Mouse (Mus musculus): ENCODE measurements around the gene Slc27a1.

Slc27a1 gene

DNA sequence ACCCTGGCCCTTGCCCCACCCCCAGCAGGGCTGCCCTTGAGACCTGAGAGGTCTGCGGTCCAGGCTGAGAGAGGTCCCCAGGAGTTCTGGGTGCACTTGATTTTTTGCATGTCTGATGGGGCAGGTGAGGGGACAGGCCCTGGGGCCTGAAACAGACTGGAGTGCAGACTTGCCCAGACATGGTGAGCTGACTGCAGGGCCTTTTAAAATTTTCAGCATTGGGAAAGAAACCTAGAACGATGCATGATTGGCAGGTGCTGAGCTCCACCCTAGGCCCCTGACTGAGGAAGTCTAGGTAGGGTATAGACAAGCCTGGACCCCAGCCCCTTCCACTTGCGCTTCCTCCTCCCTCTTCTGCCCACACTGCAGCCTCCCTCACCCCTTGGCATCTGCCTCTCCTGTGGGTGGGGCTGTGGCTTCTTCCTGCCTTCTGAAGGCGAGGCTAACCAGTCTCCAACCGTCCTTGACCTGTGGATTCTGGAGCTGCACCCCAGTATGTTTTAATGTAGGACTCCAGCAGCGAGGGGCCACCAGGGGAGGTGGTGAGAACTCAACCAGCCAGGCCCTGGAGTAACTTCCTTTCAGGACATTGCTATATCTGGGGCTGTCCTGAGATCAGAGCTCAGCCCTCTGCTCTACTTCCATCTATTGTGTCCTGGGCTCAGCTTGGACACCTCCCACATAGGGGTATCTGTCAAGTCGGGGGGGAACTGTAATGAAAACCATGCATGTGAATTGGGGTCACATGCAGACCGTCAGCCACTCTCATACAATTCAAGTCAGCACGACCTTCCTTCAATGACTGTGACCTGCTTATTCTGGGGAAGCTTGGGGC is 58.8 kb downstream of the Slc27a1 start:
- no peak for DNase-seq

DNA sequence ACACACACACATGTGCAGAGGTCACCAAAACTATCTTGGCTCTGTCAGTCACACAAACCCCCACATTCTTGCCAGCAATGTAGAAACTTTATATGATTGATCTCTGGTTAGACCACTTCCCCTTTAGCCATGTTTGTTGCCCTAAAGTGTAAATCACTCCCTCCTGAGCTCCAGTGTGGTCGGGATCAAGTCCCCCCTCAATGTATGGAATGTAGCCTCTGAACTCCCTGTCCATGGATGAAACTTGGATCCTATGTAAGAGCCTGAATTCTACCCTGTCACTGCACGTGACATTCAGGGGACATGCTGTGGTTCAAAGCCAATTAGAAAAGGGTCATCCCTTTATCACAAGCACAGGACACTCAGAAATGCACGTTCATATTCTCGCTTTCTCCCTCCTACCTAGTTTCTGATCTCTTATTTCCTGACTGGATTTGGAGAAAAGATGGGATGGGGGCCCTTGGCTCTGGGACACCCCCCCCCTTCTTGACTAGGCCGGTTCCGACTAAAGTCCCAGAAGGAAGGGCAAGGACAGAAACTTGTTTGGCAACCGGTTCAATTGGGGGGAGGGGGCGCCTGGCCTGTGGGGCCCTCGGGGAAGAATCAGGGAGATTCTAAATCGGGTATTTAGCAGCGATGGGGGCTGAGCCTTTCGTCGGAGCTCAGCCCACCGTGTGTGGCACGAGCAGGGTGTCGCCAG is 59.9 kb downstream of the Slc27a1 start:
- DNase-seq, result no peak

DNA sequence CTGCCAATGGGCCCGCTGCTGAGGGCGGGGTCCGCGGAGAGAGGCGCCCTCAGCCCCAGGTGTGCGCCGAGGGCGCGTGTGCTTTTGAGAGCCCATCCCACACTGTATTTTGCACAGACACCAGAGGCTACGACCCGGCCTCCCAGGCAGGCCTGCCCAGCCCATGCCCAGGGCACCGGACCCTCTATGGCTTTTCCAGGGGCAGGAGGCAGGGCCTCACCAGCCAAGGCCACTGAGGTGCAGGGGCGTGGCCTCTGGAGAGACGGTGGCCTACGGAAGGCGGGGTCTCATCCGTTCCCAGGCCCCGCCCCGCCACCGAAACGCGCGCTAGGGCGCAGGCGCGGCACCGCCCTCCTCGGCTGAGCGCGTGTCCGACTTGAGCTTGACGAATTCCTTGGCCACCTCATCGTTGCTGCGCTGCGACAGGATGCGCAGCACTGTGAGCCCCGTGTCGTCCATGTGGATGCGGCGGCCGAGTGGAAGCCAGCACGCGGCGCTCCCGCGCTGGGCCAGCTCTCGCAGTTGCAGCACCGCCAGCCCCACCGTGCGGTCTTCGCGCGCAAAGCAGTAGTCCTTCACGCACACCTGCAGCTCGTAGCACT is 60.5 kb downstream of the Slc27a1 start:
- DNase-seq, result peak; percentile 96

DNA sequence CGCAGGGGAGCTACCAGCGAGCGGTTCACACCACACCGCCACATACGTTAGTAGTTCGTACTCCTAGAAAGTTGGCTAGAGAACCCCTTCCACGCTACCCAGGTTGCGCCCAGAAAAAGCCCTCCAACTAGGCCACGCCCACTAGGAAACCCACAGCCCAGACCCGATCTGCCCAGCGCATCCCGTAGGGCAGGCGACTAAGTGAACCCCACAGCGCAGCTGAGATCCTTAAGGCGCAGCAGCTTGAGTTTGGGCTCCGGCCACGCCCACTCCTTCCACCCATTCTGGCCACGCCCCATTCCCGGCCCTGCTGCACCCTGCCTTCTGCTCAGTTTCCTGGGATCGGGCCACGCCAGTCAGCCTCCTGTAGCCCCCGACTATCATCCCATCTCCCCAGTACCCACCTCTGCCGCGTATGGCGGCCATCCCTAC is 61.1 kb downstream of the Slc27a1 start:
- DNase-seq, result peak; percentile 54

DNA sequence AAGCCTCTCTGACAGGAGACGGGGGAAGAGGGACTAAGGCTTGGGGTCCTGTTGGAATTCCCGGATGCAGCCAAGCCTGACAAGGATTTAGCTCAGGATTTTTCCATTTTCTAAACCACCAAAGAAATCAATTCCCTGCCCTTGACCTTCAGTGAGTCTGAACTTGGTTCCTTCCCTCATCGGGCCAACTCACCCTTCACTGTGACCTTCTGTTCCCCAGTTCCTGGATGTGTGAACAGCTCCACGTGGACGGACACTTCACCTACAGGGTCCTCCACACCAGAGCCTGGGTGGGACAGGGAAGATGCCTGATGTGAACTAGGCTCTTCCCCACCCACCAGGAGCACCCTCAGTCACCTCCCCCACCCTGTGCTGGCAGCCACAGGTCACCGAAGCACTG is 62.1 kb downstream of the Slc27a1 start:
- no peak for DNase-seq

DNA sequence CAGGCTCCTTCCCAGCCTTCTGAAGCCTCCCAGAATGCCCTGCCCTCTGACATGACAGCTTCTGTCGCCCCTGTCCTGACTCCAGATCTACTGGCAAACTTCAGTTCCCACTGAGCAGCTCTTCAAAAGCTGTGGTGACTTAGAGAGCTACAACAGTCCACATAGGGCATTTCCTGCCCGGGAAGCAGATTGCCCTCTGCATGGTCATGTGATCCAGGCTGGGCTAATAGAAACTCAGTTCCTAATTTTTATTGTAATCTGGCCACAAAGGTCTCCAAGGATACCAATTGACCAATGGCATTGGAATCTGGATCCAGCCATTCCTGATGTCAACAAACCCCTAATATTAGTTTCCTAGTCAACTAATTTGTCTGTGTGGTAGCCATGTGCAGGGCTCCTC is 63.2 kb downstream of the Slc27a1 start:
- no peak for DNase-seq

DNA sequence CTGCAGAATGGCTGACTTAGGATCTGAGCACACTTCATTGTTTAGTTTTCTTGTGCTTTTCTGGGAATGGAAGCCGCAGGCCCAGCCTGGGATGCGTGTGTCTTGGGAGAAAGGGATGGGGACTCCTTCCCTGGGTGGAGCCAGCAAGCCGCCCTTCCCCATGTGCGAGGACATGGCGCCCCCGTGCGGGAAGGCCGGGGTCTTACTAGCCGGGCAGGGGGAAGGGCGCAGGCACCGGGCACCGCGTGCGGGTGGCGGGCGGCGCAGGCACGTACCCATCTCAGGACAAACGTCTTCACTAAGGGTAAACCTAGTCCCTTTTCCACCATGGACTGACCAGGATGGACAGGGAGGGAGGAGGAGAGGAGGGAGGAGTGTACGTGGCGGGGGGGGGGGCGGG is 64.5 kb downstream of the Slc27a1 start:
- DNase-seq, result peak; percentile 58

DNA sequence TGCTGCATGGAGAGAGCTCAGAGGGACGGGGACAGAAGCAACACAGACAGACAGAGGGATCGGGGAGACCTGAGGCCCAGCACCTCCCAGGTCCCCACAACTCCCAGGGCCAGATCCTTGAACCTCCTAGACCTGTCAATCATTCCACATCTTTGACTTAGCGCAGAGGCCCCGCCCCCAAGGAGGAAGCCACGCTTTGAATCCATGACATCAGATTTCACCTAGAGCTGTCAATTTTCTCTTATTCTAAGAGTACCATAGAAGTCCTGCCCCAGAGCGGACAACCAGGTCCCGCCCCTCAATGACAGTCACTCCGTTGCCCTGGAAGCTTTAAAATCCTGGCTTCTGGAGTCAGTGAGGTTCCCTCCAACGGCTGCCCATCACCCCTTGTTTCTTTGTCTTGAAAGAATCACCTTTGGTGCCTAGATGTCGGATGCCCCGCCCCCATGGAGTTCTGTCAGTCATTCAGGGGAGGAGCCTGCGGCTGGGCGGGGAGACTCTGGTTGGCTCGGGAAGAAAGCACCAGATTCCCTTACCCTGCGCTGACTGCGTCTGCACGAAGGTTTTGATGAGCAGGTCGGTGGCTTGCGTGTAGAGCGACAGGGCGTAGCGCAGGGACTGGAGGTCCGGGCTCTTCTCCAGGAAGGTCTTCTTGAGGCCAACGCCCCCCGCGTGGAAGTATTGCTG is 65.4 kb downstream of the Slc27a1 start:
- peak; percentile 71 for DNase-seq

All from kidney, adult 18-20 months (tissue).